Mouse (Mus musculus) lung, postnatal 10 days (tissue): Measurements from ENCODE around the gene Serp2.

Source experiments
- DNase-seq: peaks from one replicate; pipeline ENCODE4 v3.0.0; 2021

Gene Serp2

DNA sequence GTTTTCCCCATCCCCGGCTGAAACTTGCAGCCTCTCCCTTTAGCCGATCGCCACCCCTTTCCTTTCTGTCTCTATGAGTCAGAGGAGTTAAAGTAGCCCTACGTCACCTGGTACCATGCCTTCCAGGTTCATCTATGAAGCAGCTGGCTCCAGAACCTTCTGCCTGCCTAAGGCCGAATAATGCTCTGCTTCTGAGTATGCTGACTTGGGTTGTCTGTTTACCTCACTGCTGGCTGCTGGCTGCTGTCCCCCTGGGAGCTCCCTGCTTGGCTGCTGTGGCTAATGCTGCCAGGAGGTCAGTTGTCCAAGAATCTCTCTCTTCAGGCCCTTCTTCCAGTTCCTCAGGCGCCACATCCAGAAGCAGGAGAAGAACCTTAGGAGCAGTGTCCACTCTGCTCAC lies 30.2 kb downstream of the Serp2 start:
- DNase-seq, result peak; percentile 35

DNA sequence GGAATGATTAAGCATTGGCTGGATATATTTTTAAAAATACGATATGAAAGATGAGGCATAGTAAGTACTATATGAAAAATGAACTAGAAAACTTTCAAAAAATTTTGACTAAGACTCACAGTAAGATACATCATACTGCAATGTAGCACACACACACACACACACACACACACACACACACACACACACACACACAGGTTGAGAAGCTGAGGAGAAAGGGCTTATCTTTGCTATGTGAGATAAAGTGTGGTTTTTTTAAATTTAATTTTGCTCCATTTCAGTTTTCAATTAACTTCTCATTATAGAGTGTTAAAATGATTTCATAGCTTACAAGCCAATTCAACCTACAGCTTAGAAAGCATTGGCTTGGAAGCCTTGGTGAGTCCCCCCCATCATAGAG lies 33.3 kb downstream of the Serp2 start:
- no peak for DNase-seq

DNA sequence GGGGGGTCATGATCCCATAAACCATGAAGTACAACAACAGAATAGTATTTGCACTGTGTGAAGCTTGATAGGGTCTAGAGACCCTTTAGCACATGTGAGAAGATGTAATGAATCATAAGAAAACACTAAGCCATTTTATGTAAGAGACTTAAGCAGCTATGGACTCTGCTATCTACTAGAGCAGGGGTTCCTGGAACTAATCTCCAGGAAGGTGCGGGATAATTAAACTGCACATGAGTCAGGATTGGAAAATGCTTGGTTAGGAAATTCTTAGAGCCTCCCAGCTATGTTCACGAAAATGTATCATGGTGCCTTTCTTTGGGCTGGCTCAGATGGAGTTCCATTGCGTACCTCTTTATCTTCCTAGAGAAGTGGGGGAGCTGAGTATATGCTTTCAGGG lies 35.4 kb downstream of the Serp2 start:
- DNase-seq, result no peak

DNA sequence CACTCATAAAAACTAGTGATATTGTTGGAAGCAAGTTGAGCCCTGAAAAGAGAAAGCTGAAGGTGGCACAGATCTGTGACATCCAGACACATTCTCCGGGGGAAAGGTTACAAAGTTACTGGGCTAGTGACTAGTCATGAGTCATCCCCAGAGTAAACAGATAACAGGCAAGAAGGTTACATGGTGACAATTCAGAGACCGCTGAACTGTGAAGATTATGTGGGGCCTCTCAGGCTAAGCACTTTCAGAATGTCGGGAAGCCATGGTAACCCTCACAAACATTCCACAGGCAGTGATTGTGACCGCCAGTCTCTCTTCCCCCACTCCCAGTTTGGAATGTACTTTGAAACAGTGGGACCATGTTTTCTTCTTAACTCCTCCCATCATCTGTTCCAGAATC lies 36.1 kb downstream of the Serp2 start:
- peak; percentile 43 for DNase-seq

DNA sequence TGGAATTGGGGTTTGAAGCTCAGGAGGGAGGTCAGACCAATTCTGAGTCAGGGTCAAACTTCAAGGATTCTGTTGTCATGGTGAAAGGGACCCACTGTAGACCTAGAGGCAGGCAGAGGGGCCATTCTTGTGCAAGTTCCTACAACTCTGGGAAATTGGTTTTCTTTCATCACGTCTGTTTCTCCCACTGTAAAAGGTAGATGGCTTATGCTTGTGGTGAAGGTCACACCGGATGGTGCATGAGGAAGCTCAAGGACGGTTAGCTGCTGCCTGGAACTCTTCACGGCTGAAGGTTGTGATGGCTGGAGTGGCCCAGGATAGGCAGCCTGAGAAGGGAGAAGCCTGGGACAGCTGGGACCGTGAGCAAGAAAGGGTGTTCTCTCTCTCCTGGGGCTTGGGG lies 38.5 kb downstream of the Serp2 start:
- DNase-seq, result no peak

DNA sequence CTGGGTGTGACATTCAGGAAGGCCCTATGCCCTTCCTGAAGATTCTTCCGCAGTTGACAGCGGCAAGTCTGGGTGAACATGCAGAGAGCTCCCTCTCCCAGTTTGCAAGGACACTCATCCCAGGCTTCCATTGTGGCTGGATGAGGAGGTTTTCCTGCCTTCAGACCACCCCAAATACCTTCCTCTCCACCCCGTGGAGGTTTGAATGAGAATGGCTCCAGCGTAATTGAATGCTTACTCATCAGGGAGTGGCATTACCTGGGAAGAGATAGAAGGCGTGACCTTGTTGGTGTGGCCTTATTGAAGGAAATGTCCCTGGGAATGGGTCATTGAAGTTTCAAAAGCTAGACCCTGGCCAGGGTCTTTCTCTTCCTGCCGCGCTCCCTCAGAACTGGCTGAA lies 41.1 kb downstream of the Serp2 start:
- no peak for DNase-seq

DNA sequence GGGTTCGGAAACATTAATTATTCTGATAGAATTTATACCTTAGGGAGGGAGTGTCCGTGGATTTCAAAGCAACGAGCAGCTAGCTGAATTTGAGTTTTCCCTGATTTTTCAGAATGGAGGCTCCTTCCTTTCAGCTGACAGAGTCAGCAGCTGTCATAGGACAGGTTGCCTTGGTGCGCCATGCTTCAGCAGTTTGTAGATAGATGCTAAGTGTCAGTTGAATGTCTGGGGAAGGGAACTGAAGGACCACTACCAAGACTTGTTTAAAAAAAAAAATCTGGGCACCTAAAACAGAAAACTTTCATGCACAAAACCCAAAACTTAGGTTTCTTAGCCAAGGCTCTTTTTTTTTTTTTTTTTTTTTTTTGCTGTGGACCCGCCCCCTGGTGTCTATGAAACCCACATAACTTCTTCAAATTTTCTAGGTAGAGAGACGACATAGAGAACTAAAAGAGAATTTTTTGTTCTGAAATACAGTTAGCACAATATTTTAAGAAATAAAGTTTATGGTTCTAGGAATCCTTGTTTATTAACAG lies 42.6 kb downstream of the Serp2 start:
- DNase-seq, result no peak

DNA sequence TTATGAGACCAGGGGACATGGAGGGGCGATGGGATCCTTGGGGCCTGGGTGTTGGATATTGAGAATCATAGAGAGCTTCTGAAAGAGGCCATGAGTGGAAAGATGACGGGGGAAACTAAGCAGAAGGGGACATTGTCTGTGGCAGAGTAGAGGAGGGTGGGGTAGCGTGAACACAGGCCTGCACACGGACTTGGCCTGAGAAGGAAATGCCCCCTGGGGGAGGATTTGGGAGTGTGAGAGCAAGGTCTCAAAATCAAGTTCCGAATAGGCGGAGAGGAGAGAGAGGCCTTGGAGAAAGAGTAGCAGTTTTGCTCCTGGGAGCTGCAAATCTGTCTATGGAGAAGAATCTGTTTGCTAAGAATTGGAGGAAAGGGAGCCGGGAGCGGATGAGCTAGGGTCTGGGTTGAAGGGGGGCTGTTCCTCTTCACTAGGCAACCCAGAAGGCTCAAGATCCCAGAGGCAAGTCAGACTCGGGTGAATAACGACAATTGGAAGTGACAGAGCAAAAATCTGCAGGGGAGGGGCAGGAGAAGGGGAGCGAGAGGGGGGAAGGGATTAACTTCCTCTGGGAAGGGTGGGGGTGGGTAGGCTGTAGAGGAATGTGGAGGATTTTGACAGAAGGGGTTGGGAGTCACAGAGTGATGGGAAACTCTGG lies 43.2 kb downstream of the Serp2 start:
- DNase-seq, result peak; percentile 67

DNA sequence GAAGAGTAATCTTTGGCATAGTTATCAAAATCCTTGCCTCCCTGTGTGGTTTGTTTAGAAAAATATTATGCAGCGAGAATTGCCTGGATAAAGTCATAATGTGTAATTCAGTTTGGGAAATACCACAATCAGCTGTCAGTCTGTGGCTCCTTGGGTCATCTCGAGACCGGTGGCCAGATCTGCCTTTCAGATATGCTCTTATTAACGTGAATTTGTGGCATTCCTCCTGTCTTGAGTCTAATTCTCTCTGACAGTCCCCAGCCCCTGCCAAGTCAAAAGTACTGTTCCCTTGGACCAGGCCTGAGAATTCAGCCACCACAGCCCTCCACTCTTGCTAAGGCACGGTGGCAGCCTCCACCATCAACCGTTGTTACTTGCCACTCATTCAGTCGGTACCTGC lies 44.7 kb downstream of the Serp2 start:
- DNase-seq, result no peak

DNA sequence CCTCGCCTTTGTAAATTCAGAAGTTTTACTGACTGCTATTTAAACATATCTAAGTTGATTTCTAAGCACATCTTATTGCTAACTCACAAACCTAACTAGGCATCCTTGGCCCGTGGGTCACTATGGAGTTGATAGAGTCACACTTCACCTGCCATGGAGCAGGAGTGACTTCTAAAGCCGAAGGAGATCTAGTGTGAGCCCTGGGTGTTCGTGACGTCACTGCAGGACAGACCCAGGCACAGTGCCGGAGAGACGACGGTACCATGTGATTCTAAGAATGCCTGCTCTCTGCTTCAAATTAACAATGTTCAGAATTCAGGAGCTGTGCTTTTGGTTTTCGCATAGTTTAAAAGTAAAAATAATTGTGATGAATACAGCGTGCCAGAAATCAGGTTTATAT lies 48.0 kb downstream of the Serp2 start:
- DNase-seq, result no peak

DNA sequence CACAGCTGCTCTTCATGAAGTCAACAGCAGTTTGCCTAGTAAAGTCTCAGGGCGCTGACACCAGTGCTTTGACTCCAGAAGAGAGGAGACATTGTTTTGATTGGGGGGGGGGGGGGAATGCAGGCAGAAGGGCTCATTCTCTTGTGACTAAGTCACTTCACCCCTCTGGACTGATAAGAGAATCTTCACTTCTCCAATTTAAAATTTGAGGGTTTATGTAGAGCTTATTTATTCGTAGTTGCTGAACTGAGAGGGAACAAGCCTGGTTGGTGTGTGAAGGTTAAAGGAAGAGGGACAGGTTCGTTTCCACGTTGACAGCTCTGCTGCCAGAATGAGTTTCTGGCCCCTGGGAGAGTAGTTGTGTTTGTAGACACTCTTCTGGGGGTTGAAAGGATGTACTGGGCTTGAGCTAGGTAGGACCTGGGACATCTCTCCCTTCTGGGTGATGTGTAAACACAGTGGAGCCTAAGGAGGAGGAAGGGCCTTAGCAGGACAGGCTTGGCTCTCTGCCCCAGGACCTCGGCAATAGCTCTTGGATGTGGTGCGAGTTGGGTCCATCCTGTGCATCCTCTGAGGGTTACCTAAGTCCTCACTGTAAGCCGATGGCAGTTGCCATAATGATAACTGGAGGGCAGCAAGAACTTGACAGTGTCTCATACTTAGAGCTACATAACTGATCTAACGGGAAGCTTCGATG lies 48.7 kb downstream of the Serp2 start:
- DNase-seq, result no peak

DNA sequence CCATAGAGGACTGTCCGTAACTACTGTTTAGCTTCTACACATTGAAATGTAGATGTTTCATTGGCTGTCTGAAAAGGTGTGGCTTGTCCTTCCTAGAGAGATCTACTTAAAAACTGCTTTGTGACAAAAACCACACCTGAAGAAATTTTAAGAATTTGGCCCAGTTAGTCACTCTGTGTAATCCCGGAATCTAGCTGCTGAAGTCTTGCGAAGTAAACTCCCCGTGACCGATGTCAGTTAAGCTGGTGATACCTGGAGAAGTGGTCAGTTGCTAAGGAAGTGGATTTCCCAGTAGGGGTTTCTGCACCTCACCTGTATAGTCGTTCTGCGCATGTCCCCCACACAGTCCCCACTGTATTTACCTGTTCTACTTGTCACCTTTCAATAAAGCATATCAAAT lies 49.3 kb downstream of the Serp2 start:
- no peak for DNase-seq

DNA sequence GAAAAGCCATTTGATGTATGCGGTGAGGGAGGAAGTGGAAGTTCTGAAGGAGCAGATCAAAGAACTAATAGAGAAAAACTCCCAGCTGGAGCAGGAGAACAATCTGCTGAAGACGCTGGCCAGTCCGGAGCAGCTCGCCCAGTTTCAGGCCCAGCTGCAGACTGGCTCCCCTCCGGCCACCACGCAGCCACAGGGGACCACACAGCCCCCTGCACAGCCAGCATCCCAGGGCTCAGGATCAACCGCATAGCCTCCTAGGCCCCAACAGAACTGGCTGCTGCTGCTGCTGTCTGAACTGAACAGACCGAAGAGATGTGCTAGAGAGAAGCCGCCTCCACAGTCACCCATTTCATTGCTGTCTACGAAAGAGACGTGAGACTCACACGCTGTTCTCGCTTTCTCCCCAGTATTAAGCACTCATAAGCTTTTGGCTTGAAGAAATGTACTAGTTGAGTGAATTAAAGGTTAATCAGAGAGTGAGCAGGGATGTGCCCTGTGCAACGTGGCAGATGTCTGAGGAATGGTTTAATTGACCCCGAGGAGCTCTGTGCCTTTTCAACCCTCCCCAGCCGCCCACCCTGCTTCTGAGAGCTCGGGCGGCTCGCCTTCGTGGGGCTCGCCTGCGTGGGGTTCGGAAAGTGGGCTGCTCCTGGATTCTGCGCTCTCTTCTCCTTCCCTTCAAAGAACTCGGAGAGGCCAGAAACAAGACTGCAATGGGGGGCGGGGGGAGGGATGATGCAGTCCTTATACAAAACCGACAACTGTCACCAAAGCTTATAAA lies 50.1 kb downstream of the Serp2 start:
- peak; percentile 36 for DNase-seq

DNA sequence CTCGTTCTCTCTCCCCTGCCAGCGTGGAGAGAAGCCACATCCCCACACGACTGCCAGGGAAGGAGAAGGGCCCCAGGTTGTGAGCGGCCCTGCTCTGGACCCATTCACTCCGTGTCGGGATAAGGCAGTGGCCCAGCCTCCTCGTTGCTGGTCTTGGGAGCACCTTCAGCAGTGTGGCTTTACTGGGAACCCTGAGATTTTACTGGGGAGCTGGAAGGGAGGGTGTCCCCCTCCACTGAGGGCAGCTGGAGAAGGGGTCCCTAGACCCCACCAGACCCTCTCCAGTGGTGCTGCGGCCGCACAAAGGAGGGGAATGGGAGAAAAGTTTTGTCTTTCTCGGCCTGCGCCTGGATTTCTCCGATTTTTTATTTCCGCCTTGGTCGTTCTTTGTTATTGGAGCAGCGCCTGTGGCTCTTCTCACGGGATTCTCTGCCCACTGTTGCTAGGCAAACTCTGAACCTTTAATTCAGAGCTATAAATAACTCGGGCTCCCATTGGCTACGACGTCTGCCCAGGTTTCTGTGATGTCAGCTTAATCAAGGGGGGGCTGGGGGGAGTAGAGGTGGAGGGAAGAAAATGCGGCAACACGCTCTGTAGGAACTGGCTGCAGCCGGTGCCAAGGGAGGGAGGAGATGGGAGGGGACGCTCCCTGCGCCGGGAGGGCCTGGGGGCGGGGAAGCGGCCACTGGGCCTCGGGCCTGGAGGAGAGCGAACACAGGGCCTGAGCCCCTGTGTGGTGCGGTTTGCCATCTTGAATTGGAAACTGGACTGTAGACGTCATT lies 51.1 kb downstream of the Serp2 start:
- peak; percentile 95 for DNase-seq

DNA sequence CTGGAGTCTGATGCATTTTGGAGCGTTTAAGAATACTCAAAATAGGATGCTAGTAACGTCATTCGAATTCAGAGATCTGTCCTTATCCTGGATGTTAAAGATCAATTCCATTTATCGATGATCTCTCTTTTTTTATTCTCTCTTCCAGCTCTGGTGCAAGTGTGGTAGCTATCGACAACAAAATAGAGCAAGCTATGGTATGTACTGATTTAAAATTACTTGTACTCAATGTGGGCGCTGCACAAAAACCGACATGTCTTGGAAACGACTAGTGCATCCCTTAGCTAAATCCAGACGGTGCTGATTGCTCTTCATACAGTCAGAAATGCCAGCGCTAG lies 51.6 kb downstream of the Serp2 start:
- no peak for DNase-seq

DNA sequence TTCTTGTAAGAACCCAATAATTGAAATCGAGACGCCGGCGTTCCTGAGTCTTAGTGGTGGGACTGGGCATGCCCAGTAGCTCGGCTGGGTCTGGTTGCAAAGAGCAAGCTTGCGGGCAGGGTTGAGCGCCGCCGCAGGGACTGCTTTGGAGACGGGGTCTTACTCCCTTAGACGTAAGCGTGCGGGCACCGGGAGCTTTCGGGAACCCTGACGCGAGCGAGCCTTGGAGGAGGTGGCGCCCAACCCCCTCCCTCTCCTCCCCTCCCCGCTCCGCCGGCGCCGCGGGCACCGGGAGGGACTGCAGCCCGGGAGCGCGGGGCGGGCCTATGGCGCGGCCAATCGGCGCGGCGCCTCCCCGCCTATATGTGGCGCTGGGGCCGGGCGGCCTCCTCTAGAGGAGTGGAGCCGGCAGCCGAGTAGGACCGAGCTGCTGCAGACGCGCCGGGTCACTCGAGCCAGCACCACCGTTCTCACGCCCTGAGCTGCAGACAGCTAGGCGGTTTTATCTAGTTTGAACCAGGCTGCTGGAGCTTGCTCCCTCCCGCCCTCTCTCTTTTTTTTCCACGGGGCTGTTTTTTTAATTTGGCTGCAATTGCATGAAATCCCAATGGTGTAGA lies 52.5 kb downstream of the Serp2 start:
- peak; percentile 95 for DNase-seq

DNA sequence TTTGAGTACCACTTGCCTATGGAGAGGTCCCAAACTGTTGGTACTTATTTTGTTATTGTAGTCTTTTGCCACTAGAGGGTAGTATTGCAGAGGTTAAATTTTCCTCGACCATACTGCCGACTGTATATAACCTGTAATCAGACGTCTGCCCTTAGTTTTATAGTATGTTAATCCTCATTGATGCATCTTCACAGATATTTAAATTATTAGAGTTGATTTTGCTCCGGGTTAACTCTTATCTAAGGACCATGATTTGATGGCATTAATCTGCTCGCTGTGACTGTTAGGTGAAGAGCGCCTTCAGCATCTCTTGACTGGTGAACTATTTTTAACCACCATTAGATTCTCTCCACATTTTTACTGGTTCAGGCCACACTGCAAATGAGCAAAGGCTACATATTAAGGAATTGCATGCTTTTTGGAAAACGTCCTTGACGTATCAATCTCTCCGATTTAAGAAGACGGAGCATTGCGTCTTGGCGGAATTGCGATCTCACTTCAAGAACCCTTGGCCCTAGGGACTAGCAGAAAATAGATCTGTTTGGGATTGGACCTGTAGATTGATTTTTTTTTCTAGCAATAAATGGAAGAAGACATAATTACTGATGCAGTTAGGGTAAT lies 53.3 kb downstream of the Serp2 start:
- DNase-seq, result no peak

DNA sequence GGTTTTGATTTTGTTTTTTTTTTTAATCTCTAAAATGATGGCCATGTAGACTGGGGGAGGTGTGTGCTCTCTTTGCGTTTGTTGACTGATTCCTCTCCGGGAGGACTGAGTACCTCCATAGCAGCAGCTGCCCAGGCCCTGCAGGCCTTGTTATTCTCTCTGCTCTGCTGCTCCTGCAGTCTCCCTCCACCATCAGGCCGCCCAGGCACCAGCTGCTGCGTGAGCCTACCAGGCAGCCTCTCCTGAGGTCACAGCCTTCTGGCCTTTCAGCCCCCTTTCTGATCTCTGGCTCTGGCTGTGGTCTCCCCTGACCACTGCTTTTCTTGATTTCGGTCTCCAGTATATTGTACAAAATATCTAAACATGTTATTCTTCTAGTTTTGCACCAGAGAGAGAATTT lies 56.7 kb downstream of the Serp2 start:
- DNase-seq, result no peak

DNA sequence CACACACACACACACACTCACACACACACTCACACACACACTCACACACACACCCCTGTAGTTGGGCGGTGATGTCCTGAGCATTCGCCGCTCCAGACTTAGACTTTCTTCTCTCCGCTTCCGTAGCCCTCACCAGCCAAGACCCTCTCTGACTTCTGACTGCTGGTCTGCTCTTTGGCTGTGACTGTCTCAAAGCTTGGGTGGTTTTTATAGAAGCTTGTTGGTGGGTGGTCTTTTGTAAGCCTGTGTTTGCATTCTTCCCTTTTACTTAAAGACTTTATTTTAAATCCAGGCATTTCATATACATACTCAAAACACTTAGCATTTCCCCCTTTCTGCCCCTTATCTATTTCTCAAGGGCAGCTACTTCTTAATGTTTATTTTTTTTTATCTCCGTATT lies 57.2 kb downstream of the Serp2 start:
- no peak for DNase-seq

DNA sequence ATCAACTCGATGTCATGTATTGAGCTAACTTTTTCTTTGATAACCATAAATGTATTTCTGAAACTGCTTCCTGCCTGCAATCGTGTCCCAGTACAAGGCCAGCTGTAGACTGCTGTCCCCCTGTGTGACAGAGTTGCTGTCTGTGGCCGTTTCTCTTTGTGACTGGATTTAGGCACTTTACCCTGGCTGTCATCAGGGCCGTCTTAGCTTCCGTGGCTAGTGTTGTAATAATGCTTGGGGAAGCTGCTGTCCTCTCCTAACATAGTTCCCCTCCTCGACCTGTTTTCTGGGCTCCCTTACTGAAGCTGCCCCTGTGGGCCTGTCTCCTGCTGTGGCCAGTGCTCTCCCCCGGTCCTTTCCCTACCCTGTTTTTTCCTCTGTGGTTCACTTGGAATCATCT lies 58.5 kb downstream of the Serp2 start:
- DNase-seq, result no peak

DNA sequence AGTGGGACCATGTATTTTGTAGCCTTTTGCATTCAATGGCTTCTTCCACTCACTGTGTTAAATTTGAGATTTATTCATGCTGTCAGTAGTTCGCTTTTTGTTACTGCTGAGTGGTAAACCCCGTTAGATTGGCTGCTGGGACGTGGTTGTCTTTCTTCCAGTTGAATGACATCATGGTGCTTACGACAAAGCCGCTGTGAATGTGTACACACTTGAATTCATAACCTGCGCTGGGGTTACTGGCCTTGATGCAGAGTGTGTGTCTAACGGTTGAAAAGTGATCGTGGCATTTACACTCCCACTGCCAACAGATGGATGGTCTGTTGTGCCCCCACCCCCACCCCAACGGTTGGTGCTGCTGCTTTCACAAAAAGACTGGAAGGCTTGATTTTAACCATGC lies 59.5 kb downstream of the Serp2 start:
- no peak for DNase-seq

DNA sequence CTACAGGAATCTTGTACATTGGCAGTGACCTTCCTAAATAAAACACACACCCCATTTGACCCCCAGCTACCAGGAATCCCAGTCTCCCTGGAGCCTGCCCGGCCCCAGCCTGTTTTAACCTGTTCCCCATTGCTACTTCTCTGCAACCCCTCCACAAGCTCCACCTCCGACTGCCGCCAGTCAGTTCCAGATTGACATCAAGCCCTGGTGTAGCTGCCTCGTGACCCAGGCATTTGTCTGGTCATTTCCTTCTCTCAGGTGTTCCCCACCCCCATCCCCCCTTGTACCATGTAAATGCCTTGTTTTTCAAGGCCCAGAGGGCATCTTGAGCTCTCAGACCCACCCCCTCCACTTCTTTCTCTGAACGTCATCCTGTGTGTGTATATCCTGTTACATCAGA lies 61.7 kb downstream of the Serp2 start:
- no peak for DNase-seq
